12 mouse cellular contexts compared by ENCODE assay signal in genomic region chr11:57655669-57656325, GRCm38 (mm10). TPM values are rescaled to one million over a fixed set of nuclear protein-coding genes. Genes with fewer than 3 reads are reported as not detected.
DNase-seq lines count a peak whose midpoint lies in the region; ATAC-seq and TF ChIP-seq lines count a peak whose summit lies in the region.
"Had no signal": no experiment of that assay in that cellular context is flagged by ENCODE, and none has a peak within 500 bp of the region (broad histone marks: within the 10 kb centered on the region; RNA-seq: fewer than 3 reads in every experiment).

No protein-coding gene starts in this region.

- DNase-seq in gastrocnemius, postnatal 25 days: peak; percentile 4
- DNase-seq in gastrocnemius, adult 18-20 months (ENCODE audit: low spot score): no peak
- no peak for DNase-seq in midbrain, embryonic 10.5 days (ENCODE audit: low spot score)
- peak; percentile 82 for DNase-seq in MEL (ENCODE audit: low read depth, low spot score)
- no peak for DNase-seq in layer of hippocampus, adult 11-12 months (ENCODE audit: low spot score)
- DNase-seq in cerebellum, adult 9-11 months: no peak
- DNase-seq: B cell, adult 2 months; layer of hippocampus, adult 9-11 months; right cerebral cortex, postnatal 4 days had no signal

- H3K27me3 ChIP-seq in midbrain, embryonic 10.5 days (ENCODE audit: low read depth, poor library complexity, severe bottlenecking): peaks cover 21% of the 10 kb centered on the region
- peaks cover 7% of the 10 kb centered on the region; the same call in 1 of the 2 replicates for H3K27me3 ChIP-seq in midbrain, embryonic 13.5 days
- H3K27me3 ChIP-seq in MEL (ENCODE audit: control insufficient read depth in 1 of 2, insufficient read depth in 2 of 2, low read length in 2 of 2): no peaks in the 10 kb centered on the region
- H3K27me3 ChIP-seq in limb, embryonic 12.5 days: no peaks in the 10 kb centered on the region

- TF ChIP-seq POLR2A in MEL (IDR thresholded peaks at IDR 0.05; ENCODE audit: control insufficient read depth in 1 of 2, insufficient read depth in 1 of 2, low read depth in 1 of 2, low read length in 2 of 2, poor library complexity in 1 of 2): no peak

- no peak overlapping the region for H3K9ac ChIP-seq in midbrain, embryonic 13.5 days (replicated peaks)
- peak overlapping the region; percentile 47 for H3K9ac ChIP-seq in MEL (ENCODE audit: control insufficient read depth, low read depth, low read length, poor library complexity, severe bottlenecking)
- no peak overlapping the region for H3K9ac ChIP-seq in limb, embryonic 12.5 days (replicated peaks)

- no peak for TF ChIP-seq RAD21 in MEL (IDR thresholded peaks at IDR 0.05; ENCODE audit: low read depth, low read length)

- H3K9me3 ChIP-seq in midbrain, embryonic 10.5 days (replicated peaks): no peaks in the 10 kb centered on the region
- H3K9me3 ChIP-seq in midbrain, embryonic 13.5 days: no peaks in the 10 kb centered on the region
- no peaks in the 10 kb centered on the region for H3K9me3 ChIP-seq in MEL (replicated peaks; ENCODE audit: insufficient read depth, low read length)
- no peaks in the 10 kb centered on the region for H3K9me3 ChIP-seq in limb, embryonic 12.5 days

- no peak overlapping the region for H3K4me2 ChIP-seq in midbrain, embryonic 13.5 days (replicated peaks)
- H3K4me2 ChIP-seq in limb, embryonic 12.5 days: no peak overlapping the region

- 58% methylated on average over 10 of the region's 10 CpGs for WGBS in midbrain, embryonic 10.5 days
- 49% methylated on average over 10 of the region's 10 CpGs for WGBS in midbrain, embryonic 13.5 days
- WGBS in limb, embryonic 12.5 days: 58% methylated on average over 10 of the region's 10 CpGs

- peaks cover 26% of the 10 kb centered on the region for H3K79me2 ChIP-seq in MEL (ENCODE audit: control insufficient read depth, insufficient read depth, low read length, poor library complexity)

- TF ChIP-seq CTCF in MEL (IDR thresholded peaks at IDR 0.05 in 2 of 3, conservative IDR thresholded peaks at IDR 0.05 in 1 of 3; ENCODE audit: control insufficient read depth in 1 of 3, insufficient read depth in 1 of 3, low read depth in 2 of 3, low read length in 3 of 3, poor library complexity in 1 of 3, severe bottlenecking in 1 of 3): no peak

- peaks cover 82% of the 10 kb centered on the region for H3K4me1 ChIP-seq in midbrain, embryonic 10.5 days
- peaks cover 53% of the 10 kb centered on the region for H3K4me1 ChIP-seq in midbrain, embryonic 13.5 days (replicated peaks)
- peaks cover 46 to 72% of the 10 kb centered on the region in 2 experiments for H3K4me1 ChIP-seq in MEL (ENCODE audit: control insufficient read depth in 1 of 2, insufficient read depth in 2 of 2, low read length in 2 of 2)
- peaks cover 59% of the 10 kb centered on the region for H3K4me1 ChIP-seq in limb, embryonic 12.5 days (replicated peaks)

- peak overlapping the region; percentile 55; the same call in 1 of the 2 replicates for H3K27ac ChIP-seq in midbrain, embryonic 10.5 days (replicated peaks)
- H3K27ac ChIP-seq in midbrain, embryonic 13.5 days: no peak overlapping the region
- peak overlapping the region; percentile 86 for H3K27ac ChIP-seq in MEL (ENCODE audit: control insufficient read depth, low read depth, low read length)
- 0 out of 2 replicates have a peak overlapping the region, but pooled peaks have one; percentile 12 for H3K27ac ChIP-seq in limb, embryonic 12.5 days
- H3K27ac ChIP-seq: macrophage had no signal

- H3K4me3 ChIP-seq in midbrain, embryonic 10.5 days: no peak overlapping the region
- no peak overlapping the region for H3K4me3 ChIP-seq in midbrain, embryonic 13.5 days (replicated peaks)
- peak overlapping the region in 1 of 2 experiments; percentile 31; a peak in 2 of 4 replicates for H3K4me3 ChIP-seq in MEL (ENCODE audit: control insufficient read depth in 1 of 2, insufficient read depth in 1 of 2, low read depth in 2 of 2, low read length in 2 of 2)
- H3K4me3 ChIP-seq in limb, embryonic 12.5 days (replicated peaks): no peak overlapping the region

- no peak for ATAC-seq in midbrain, embryonic 13.5 days
- no peak for ATAC-seq in limb, embryonic 12.5 days (ENCODE audit: insufficient number of reproducible peaks, insufficient read depth, low FRiP score, low TSS enrichment, low read depth)

- 0 out of 2 replicates have a peak, but pooled peaks cover 6% of the 10 kb centered on the region for H3K36me3 ChIP-seq in midbrain, embryonic 10.5 days
- no peaks in the 10 kb centered on the region for H3K36me3 ChIP-seq in midbrain, embryonic 13.5 days
- H3K36me3 ChIP-seq in MEL (ENCODE audit: control insufficient read depth in 1 of 2, insufficient read depth in 2 of 2, low read length in 2 of 2): peaks cover 0 to 49% of the 10 kb centered on the region in 2 experiments; a peak in 2 of 4 replicates
- no peaks in the 10 kb centered on the region for H3K36me3 ChIP-seq in limb, embryonic 12.5 days

- TF ChIP-seq EP300 in MEL (IDR thresholded peaks at IDR 0.05; ENCODE audit: low read depth in 1 of 2, low read length in 2 of 2): peak; percentile 19 to 46; a peak in 2 of 4 replicates

TF ChIP-seq in MEL, 35 proteins besides CTCF, POLR2A, EP300 and RAD21:
- peak; percentile 81 for TF ChIP-seq MXI1 (IDR thresholded peaks at IDR 0.05; ENCODE audit: low read depth, low read length)
- TF ChIP-seq SIN3A (IDR thresholded peaks at IDR 0.05; ENCODE audit: low read length): 0 out of 2 replicates have a peak, but pooled peaks have one; percentile 58
- no peak for TF ChIP-seq MAFK (IDR thresholded peaks at IDR 0.05; ENCODE audit: borderline replicate concordance, low read depth, low read length)
- TF ChIP-seq RCOR1 (IDR thresholded peaks at IDR 0.05; ENCODE audit: low read depth, low read length): 0 out of 2 replicates have a peak, but pooled peaks have one; percentile 22
- TF ChIP-seq ETS1 (IDR thresholded peaks at IDR 0.05; ENCODE audit: low read depth, low read length): 0 out of 2 replicates have a peak, but pooled peaks have one; percentile 32
- TF ChIP-seq ZKSCAN1 (IDR thresholded peaks at IDR 0.05; ENCODE audit: low read depth, low read length): no peak
- TF ChIP-seq TBP (IDR thresholded peaks at IDR 0.05; ENCODE audit: low read depth, low read length): 0 out of 2 replicates have a peak, but pooled peaks have one; percentile 28
- peak; percentile 29; the same call in 1 of the 2 replicates for TF ChIP-seq ELF1 (IDR thresholded peaks at IDR 0.05; ENCODE audit: low read depth, low read length)
- 0 out of 2 replicates have a peak, but pooled peaks have one; percentile 19 for TF ChIP-seq TCF12 (IDR thresholded peaks at IDR 0.05; ENCODE audit: low read depth, low read length)

RNA-seq across cellular contexts. Expression of gene Galnt10, which starts 10.6 kb away (rescaled TPM):
- 1 to 10 TPM; 6.0 to 7.5 TPM for total RNA-seq in gastrocnemius, postnatal 25 days (2021)
- 1 to 10 TPM; 4.0 to 4.2 TPM for total RNA-seq in gastrocnemius, adult 18-20 months (2021)
- polyA plus RNA-seq in midbrain, embryonic 10.5 days (2016; fragmentation: Nextera tagmentation; extraction: Ambion mirVana): 28.1 and 30.7 TPM in 2 replicates
- polyA plus RNA-seq in midbrain, embryonic 13.5 days (2015; fragmentation: Nextera tagmentation; extraction: Ambion mirVana): 13.0 and 15.6 TPM in 2 replicates
- 23.5 and 27.4 TPM in 2 replicates for total RNA-seq in MEL (2012; rRNA removed)
- 10 to 100 TPM in 1 of 2 experiments, not detected in 1; 26.7 TPM for polyA plus RNA-seq in MEL (2012; ENCODE audit: insufficient read depth in 1 of 2, insufficient read length in 2 of 2, low read depth in 1 of 2, low replicate concordance in 2 of 2, missing spikeins in 1 of 2)
- 31.4 and 35.0 TPM in 2 replicates for polyA plus RNA-seq in limb, embryonic 12.5 days (2016; fragmentation: Nextera tagmentation; extraction: Ambion mirVana)

Comparison
In these comparisons a context has a peak if more than half of its experiments do, and no peak if none do; other contexts are left out.
1. DNase-seq: peak in gastrocnemius, postnatal 25 days (single experiment) and MEL (single experiment); none in gastrocnemius, adult 18-20 months (single experiment), midbrain, embryonic 10.5 days (single experiment), layer of hippocampus, adult 11-12 months (single experiment) and cerebellum, adult 9-11 months (single experiment).